Mouse (Mus musculus) megakaryocyte, embryonic 14.5 days (primary cell): Measurements from ENCODE around the gene Gm1330. TPM values are rescaled to one million over a fixed set of nuclear protein-coding genes. Genes with fewer than 3 reads are reported as not detected.
"Not testable (repeated sequence)": the region's sequence is repeated elsewhere in the genome, so short reads cannot be mapped to it uniquely, and the experiment has no call there.

Experiments
- H3K27me3 ChIP-seq: replicated peaks from 2 replicates; pipeline ENCODE3; 2012; ENCODE audit warnings: inconsistent platforms
- H3K36me3 ChIP-seq: replicated peaks from 2 replicates; pipeline ENCODE3; 2012; ENCODE audit warnings: low read length, inconsistent platforms, mixed read lengths
- H3K4me1 ChIP-seq: 2 replicates; pipeline ENCODE4 v1.6.1; 2012; ENCODE audit warnings: inconsistent platforms
- H3K4me3 ChIP-seq: replicated peaks from 2 replicates; pipeline ENCODE3; 2012; ENCODE audit warnings: moderate library complexity, mild to moderate bottlenecking, inconsistent platforms
- H3K9me3 ChIP-seq: 2 replicates; pipeline ENCODE4 v1.6.1; 2012; ENCODE audit warnings: inconsistent platforms
- FLI1 ChIP-seq: IDR thresholded peaks from 2 replicates; pipeline ENCODE4 v1.6.1; 2012; ENCODE audit warnings: low read length, inconsistent platforms, mixed read lengths
- GATA1 ChIP-seq: IDR thresholded peaks from 3 replicates; pipeline ENCODE4 v1.6.1; 2012; ENCODE audit warnings: mixed read lengths, low read length, inconsistent platforms, borderline replicate concordance
- polyA plus RNA-seq: library from polyadenylated mRNA; stranded (reverse); fragments of >175 nt; gene quantifications from 2 replicates; pipeline ENCODE4 v1.2.3, GENCODE M21; 2012; ENCODE audit warnings: low replicate concordance; ENCODE audit not compliant: insufficient read depth

Gm1330 gene
- polyA plus RNA-seq: not detected in 2 replicates

GRCm38 (mm10) chr2:149003151-149003550, at the start of gene Gm1330:
Gm1330 (minus strand) TSS chr2:149003251.
- Histone ChIP-seq H3K4me3 (no peak within 1 kb of the TSS), H3K9me3 (no peaks in the 10 kb centered on the region), H3K36me3 (no peaks in the 10 kb centered on the region), H3K27me3 (no peaks in the 10 kb centered on the region), H3K4me1 (no peaks in the 10 kb centered on the region)
- TF ChIP-seq FLI1: no peak
- TF ChIP-seq GATA1: no peak

GRCm38 (mm10) chr2:149017137-149017536, 14.1 kb upstream of the Gm1330 start, which contains the start of gene Gm10750:
Gm10750 (minus strand) TSS chr2:149017237.
- H3K27me3 ChIP-seq, H3K36me3 ChIP-seq, H3K4me1 ChIP-seq, H3K4me3 ChIP-seq, H3K9me3 ChIP-seq: not testable (repeated sequence)

- Histone ChIP-seq H3K9me3 (no peaks in the 10 kb centered on the region), H3K27me3 (no peaks in the 10 kb centered on the region), H3K36me3 (no peaks in the 10 kb centered on the region), H3K4me3 (no peak overlapping the region), H3K4me1 (no peaks in the 10 kb centered on the region)
- TF ChIP-seq FLI1: no peak
Observed at GRCm38 (mm10) chr2:149004826-149005225, 1.8 kb upstream of the Gm1330 start.

- Histone ChIP-seq H3K9me3 (no peaks in the 10 kb centered on the region), H3K4me1 (no peaks in the 10 kb centered on the region), H3K36me3 (no peaks in the 10 kb centered on the region), H3K4me3 (no peak overlapping the region), H3K27me3 (no peaks in the 10 kb centered on the region)
- TF ChIP-seq GATA1 (no peak), FLI1 (no peak)
Observed at GRCm38 (mm10) chr2:148995133-148995532, 7.9 kb downstream of the Gm1330 start.

Other genes with a start within 250 kb of the Gm1330 start
- not detected in 2 replicates for gene Cst11, start 231.8 kb downstream of the Gm1330 start, polyA plus RNA-seq
- not detected in 2 replicates for gene 8030411F24Rik, start 221.2 kb downstream of the Gm1330 start, polyA plus RNA-seq
- gene Cst12, start 213.9 kb downstream of the Gm1330 start, polyA plus RNA-seq: not detected in 2 replicates
- not detected in 2 replicates for gene Cst8, start 204.5 kb downstream of the Gm1330 start, polyA plus RNA-seq
- not detected in 2 replicates for gene Cst13, start 183.2 kb downstream of the Gm1330 start, polyA plus RNA-seq
- gene Cst9, start 168.1 kb downstream of the Gm1330 start, polyA plus RNA-seq: not detected in 2 replicates
- not detected in 2 replicates for gene 9230104L09Rik, start 138.2 kb downstream of the Gm1330 start, polyA plus RNA-seq
- 199 and 636 TPM in 2 replicates for gene Cst3, start 127.6 kb downstream of the Gm1330 start, polyA plus RNA-seq
- gene Gm10750, start 14.0 kb upstream of the Gm1330 start, polyA plus RNA-seq: 1.5 TPM in 1 of 2 replicates, not detected in the other